Mouse (Mus musculus): Measurements from ENCODE around the gene Olfr105-ps. TPM values are rescaled to one million over a fixed set of nuclear protein-coding genes. Genes with fewer than 3 reads are reported as not detected.

Olfr105-ps gene
- total RNA-seq (2022) = not detected

DNA sequence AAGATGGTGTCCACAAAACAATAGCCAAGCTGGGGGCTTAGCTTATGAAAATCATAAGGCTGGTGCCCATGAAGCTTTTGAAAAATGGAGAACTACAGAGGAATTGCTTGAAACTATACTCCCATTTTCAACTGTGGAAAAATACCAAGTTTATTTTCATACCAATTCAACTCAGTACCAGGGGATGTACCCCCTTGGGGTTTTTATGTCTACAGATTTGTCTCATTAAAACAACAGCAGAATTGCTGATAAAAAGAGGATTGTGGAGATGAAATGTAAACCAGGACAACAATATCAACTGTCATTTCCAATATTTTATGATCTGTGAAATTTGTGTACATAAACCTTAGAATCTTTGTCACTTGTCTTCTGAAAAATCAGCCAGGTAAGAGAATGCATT lies at the start of gene Olfr105-ps:
Olfr105-ps (plus strand) TSS at position 301 of the 400 bp plus-strand sequence.
- DNase-seq = no peak

DNA sequence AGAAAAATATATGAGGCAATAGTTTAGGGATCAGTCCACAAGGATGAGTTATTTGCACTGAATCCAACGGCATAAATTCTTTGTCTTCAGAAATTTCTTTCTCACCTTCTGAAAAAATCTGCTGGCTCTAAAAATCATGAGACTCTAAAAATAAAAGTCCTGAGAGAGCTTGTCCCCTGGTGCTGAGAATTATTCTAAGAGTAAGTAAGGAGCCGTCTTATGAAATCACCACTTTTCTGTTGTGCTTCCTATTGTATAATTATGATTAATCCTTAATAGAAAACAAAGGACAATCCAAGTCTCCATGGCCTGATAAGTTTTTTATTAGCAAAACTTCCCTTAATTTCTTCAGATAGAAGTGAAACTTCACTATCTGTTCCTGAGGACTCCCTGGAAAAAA lies 39.2 kb upstream of the Olfr105-ps start, which contains the start of gene Olfr103:
Olfr103 (minus strand) TSS at position 101 of the 400 bp plus-strand sequence.
- DNase-seq = no peak

DNA sequence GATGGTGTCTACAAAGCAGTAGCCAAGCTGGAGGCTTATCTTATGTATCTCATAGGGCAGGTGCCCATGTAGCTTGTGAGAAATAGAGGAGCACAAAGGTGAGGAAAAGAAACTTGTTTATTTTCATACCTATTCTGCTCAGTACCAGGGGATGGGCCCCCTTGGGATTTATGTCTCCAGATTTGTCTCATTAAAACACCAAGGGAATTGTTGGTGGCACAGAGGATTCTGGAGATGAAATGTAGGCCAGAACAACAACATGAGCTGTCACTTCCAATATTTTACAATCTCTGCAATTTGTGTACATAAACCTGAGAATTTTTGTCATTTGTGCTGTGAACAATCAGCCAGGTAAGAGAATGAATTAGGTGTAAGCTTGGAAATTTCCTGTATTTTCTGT lies 19.6 kb upstream of the Olfr105-ps start, which contains the start of gene Olfr104-ps:
Olfr104-ps (plus strand) TSS at position 301 of the 400 bp plus-strand sequence.
- DNase-seq = no peak

DNA sequence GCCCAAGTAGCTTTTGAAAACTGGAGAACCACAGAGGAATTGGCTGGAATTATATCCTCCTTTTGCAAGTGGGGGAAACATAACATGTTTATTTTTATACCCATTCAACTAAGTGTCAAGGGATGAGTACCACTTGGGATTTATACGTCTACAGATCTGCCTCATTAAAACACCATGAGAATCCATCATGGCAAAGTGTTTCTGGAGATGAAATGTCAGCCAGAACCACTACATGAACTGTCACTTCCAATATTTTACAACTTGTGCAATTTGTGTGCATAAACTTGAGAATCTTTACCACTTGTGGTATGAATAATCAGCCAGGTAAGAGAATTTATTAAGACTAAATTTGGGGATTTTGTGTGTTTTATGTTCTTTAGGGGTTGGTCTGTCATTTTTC lies 11.3 kb downstream of the Olfr105-ps start, which contains the start of gene Olfr106-ps:
Olfr106-ps (plus strand) TSS at position 301 of the 400 bp plus-strand sequence.
- no peak for DNase-seq

DNA sequence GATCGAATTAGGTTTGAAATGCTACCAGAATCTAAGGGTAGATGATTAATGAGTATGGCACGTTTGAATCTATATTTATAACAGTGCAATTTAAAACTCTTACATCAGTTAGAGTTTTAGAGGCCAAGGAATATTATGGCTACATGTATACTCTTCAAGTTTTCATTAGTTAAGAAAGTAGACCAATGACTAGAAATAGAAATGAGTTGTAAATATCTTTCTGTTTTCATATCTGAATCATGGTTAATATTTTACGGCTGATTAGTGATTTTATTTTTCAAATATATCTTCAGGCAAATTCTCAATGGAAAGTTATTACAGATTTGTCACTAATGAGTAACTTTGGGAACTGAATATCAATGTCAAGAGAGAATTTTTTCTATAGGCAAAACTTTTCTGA lies 20.1 kb downstream of the Olfr105-ps start, which contains the start of gene Olfr107:
Olfr107 (plus strand) TSS at position 301 of the 400 bp plus-strand sequence.
- DNase-seq = no peak

DNA sequence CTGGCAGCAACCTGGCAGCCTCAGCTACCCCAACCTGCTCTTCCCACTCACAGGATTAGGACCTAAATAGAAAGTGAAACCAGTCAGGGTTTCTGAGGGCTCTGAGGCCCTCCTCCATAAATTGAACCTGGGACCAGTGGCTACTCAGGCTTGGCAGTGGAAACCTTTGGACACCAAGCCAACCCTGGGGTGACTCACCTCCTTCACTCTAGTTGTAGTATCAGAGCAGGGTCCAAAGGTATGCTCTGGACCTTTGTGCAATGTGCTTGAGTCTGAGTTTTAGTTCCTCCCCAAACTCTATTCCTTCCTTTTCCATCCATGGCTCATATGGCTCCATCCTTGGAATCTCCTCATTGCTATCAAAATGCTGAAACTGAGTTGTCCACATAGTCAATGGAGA lies 34.5 kb downstream of the Olfr105-ps start:
- no peak for DNase-seq

Other genes starting within 250 kb of the Olfr105-ps start
- not detected for gene Olfr93, start 217.5 kb upstream of the Olfr105-ps start, total RNA-seq (2022)
- 1 to 10 TPM in 1 of 4 experiments, under 1 TPM in 2, not detected in 1; 0.31 to 3.1 (median 0.65) TPM for gene Ubd, start 185.1 kb upstream of the Olfr105-ps start, total RNA-seq (2022)
- gene Olfr94, start 178.0 kb upstream of the Olfr105-ps start, total RNA-seq (2022) = not detected
- gene Olfr95, start 165.9 kb upstream of the Olfr105-ps start, total RNA-seq (2022) = not detected
- not detected for gene Olfr96, start 158.9 kb upstream of the Olfr105-ps start, total RNA-seq (2022)
- not detected for gene Olfr97, start 141.7 kb upstream of the Olfr105-ps start, total RNA-seq (2022)
- gene Olfr98, start 115.3 kb upstream of the Olfr105-ps start, total RNA-seq (2022) = not detected
- gene H2-M3, start 108.8 kb upstream of the Olfr105-ps start, total RNA-seq (2022) = 1 to 10 TPM; 5.5 to 8.0 (median 6.8) TPM
- not detected for gene Olfr99, start 95.6 kb upstream of the Olfr105-ps start, total RNA-seq (2022)
- not detected for gene Olfr101, start 74.7 kb upstream of the Olfr105-ps start, total RNA-seq (2022)
- gene Olfr102, start 62.0 kb upstream of the Olfr105-ps start, total RNA-seq (2022) = not detected
- gene Olfr103, start 39.3 kb upstream of the Olfr105-ps start, total RNA-seq (2022) = not detected
- not detected for gene Olfr104-ps, start 19.5 kb upstream of the Olfr105-ps start, total RNA-seq (2022)
- not detected for gene Olfr106-ps, start 11.4 kb downstream of the Olfr105-ps start, total RNA-seq (2022)
- gene Olfr107, start 20.2 kb downstream of the Olfr105-ps start, total RNA-seq (2022) = not detected
- gene Olfr108, start 66.4 kb downstream of the Olfr105-ps start, total RNA-seq (2022) = not detected
- not detected for gene Olfr109, start 79.9 kb downstream of the Olfr105-ps start, total RNA-seq (2022)
- gene H2-M2, start 104.5 kb downstream of the Olfr105-ps start, total RNA-seq (2022) = 1 to 10 TPM; 1.6 to 7.5 (median 3.9) TPM
- under 1 TPM in 1 of 4 experiments, not detected in 3; 0.30 TPM for gene Olfr110, start 113.4 kb downstream of the Olfr105-ps start, total RNA-seq (2022)
- gene Olfr111, start 129.0 kb downstream of the Olfr105-ps start, total RNA-seq (2022) = 1 to 10 TPM in 1 of 4 experiments, under 1 TPM in 3; 0.21 to 1.4 (median 0.56) TPM
- not detected for gene Olfr112, start 190.4 kb downstream of the Olfr105-ps start, total RNA-seq (2022)
- gene Olfr113, start 198.6 kb downstream of the Olfr105-ps start, total RNA-seq (2022) = not detected
- not detected for gene Olfr114, start 213.7 kb downstream of the Olfr105-ps start, total RNA-seq (2022)
- gene Olfr115, start 248.1 kb downstream of the Olfr105-ps start, total RNA-seq (2022) = not detected
- gene Olfr116, start 248.2 kb downstream of the Olfr105-ps start, total RNA-seq (2022) = not detected